Mouse (Mus musculus) lung, postnatal 10 days (tissue): ENCODE results near the gene Ptprq.

Source experiments
- DNase-seq: peaks from one replicate; pipeline ENCODE4 v3.0.0; 2021

The Ptprq gene

DNA sequence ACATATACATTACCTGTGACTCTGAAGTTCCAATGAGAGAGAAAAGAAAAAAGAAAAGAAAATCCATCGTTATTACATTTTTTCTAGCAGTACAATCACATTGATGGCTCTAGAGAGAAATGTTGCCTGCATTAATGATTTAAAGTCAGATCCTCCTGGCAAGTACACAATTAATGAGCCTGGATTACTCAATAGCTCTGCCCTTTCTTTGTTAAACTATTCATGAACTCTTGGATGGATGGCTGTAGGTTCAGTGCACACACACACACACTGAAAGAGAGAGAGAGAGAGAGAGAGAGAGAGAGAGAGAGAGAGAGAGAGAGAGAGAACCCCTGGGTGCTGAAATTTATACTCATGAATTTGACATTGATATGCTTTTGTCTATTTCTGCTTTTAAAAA is at the start of gene Ptprq:
TSS of gene Ptprq (minus strand) at position 246 of the 400 bp plus-strand sequence.
- no peak for DNase-seq

DNA sequence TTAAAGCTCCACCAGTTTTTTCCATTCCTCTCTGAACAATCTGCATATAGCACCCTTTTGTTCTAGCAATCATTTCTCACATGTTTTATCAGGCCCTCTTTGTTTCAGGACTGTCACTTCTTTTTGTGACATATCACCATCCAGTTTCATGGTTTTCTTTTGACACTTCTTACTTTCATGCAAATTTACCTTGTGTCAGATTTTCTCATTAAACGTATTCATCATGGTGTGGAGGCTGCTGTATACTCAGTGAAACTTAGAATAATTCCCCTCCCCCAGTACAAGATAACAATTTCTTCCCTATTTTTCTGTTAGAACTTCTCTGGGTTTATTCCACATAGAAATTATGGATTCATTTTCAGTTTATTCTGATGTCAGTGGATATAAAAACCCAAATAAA is 39.8 kb upstream of the Ptprq start:
- no peak for DNase-seq

DNA sequence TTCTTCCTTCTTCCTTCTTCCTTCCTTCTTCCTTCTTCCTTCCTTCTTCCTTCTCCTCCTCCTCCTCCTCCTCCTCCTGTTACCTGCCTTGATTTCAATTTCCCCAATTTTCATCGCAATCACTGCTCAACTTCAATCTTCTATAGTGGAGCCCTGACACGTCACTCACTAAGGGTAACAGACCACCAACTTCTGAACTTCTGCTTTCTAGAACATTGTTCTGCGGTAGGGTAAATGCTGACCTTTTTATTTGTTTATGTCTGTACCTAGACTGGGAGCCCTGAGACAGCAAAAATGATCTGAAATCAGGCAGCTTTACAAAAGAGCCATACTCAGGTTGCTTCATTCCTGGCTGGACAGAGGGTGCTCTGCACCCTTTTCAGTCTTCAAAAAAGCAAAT is 33.6 kb upstream of the Ptprq start:
- DNase-seq = no peak

DNA sequence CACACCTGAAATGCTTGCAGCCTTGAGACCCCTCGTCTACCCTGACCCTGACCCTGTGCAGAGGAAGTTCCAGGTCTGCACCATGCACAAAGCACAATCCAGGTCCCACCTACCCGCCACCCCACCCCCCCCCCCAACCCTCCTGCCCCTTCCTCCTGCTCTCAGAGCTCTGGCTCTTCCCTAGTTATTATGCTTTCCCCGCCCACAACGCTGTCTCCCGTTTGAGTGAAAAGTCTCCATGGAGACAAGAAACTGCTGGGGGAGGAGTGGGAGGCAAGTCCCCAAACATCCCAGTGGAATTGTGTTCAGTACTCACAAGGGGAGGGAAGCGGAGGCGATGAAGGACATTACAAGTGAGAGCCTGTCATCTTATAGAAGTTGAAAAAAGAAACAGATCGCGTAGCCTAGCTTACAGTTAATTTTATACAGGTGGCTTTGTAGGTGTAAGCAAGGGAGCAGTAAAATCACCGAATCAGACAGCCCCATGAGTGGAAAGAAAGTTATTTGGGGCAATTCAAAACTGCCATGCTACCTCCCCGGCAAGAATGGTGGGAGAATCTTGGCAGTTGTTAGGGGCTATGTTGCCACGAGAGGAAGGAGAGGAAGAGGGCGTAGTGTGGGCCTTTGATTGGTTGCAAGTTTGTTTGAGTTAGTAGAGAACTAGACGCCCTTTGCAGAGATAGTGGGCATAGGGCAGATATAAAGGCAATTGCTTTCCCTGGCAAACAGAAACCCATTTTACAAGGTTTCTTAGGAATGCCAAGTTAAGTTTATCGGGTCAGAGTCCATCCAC is 32.7 kb upstream of the Ptprq start:
- peak; percentile 6 for DNase-seq

DNA sequence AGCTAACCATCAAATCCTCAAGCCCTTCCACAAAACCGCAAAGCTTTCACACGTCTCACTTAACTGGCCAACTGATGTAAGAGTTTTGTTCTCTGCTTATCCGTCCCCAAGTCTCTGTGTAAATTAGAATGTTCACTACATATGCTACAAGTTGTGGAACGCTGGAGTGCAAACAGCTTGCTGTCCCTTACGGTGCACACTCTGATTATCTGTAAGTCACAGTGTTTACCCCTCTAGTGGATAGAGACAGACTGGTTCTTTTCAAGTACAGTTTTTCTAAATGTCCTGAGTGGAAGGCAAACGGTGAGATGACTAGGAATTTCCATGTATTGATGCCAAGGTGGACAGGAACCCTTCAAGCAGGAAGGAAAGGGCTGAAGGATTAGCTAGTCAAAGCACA is 32.1 kb upstream of the Ptprq start:
- DNase-seq = no peak

DNA sequence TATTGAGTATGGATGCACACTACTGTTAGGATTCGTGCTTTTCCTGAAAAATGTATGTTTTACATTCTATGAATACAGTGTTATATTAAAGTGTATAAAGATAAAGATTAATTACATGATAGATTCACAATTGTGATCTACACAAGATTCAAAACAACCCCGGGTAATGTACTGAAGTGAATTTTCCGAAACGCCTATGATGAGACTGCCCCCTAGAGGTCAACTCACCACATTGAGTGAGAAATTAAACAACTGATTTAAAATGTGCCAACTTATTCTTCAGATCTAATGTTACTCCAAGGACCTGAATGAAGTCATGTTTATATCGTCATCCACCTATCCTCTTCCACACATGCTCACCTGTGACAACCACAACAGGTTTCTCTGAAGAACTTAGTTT is 27.7 kb upstream of the Ptprq start:
- DNase-seq = peak; percentile 55

DNA sequence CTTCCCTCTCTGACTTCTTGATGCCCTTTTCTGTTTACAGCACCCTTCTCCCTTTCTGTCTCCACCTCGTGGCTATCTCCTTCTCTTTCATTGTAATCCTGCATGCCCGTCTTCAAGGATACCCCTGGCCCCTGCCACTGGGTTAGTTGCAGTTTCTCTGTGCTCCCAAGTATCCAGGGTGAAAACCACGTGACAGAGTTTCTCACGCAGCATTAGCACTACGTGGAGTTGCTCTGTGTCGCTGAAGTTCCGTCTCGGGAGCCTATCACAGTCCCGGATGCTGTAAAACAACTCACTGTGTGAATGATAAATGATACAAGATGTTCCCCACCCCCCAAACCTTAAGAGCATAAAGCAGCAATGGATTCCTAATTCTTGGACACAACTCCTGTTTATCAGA is 26.9 kb upstream of the Ptprq start:
- no peak for DNase-seq

DNA sequence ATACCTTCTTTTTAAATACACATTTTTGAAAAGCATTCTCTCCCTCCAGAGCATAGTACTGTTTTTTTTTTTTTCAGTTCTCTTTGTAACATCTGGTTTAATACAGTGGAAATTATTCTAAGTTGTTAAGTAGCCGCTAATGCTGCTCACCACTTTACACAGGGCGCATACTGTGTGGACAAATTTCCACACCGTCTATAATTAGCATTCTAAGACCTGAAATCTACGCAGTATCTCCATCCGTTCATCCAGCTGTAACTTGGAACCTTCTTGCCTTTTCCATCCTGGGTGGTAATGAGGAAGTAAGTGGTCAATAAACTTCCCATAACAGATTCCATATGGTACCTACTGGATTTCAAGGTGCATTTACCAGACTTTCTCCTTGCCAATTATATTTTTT is 20.0 kb upstream of the Ptprq start:
- no peak for DNase-seq

DNA sequence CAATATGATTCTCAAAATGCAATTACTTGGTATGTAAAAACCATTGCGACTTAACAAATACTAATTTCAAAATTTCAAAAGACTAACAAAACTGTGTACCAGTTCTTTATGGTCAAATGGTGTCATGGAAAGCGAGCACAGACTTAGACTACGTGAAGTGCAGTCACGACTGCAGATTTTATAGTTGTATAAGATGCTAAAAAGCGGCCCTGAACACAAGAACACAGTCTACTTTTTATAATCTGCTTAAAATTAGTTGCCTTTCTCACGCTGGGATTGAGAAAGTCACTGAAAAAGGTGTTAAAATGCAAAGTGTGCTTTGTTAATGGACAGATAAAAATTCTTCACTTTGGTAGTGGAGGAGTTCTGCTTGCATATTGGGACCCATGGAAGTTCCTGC is 17.9 kb upstream of the Ptprq start:
- no peak for DNase-seq

DNA sequence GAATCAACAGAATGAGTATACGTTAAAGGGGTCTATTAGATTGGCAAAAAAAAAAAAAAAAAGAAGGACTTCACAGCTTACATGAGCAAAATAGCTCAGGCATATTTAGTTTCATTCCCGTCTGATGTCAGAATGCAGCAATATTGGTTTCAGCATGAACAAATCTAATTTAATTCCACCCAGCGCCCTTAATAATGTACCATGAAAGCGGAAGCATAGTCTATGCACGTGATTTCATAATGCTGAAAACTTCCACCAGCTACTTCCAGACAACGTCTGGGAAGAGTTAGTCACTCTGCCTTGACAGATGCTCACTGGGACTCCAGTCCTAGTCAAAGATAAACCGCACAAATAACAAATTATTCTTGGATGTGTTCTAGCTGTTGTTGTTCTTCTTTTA is 15.6 kb upstream of the Ptprq start:
- no peak for DNase-seq

DNA sequence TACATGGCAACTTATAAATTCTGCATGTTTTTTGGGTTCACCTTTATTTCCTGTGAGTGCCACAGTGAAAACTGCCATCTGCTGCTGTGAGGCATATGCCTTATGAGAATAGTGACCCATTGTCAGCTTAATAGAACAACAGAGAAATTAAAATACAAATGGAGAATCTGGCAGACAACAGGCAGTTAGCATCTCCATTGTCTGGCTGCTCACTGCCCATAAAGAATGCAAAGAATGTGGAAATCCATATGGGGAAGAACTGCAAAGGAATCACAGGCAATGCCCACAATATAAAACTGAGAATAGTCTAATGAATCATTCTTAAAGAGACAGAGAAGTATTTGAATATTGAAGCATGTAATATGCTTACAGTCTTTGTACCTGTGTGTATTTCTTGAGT is 14.5 kb upstream of the Ptprq start:
- no peak for DNase-seq

DNA sequence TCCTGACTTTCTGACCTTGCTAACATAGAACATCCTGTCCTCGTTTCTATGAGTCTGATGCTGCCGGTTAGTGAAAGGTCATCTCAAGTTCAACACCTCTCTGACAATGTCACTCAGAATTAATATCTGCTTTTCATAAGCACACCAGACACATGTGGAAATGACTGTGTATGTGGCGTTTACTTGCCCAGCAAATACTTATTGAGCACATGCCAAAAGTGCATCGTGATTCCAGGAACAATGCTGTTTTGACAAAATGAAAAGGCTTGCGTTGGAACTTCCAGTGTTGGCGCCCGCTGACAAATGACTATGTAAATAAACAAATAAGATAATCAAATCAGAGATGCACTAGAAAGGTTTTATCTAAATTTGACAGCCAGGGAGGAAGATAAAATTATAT is 5.8 kb upstream of the Ptprq start:
- peak; percentile 38 for DNase-seq

DNA sequence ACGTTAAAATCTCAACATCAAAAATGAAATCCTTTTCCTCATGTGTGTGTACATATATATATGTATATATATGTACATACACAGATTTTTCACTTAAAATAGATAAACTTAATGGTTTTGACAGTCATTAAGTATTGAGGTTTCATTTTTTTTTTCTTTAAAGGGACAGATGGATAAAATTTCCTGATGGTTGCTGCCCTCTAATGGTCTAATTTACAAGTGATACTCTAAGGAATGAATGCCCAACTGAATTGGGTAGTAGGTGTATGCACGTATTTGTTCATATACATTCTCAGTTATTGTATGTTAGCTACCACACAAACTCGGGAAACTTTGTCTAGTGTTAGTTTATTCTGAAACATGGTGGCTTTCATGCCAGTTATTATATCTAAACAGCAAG is 15.4 kb downstream of the Ptprq start:
- DNase-seq = no peak

DNA sequence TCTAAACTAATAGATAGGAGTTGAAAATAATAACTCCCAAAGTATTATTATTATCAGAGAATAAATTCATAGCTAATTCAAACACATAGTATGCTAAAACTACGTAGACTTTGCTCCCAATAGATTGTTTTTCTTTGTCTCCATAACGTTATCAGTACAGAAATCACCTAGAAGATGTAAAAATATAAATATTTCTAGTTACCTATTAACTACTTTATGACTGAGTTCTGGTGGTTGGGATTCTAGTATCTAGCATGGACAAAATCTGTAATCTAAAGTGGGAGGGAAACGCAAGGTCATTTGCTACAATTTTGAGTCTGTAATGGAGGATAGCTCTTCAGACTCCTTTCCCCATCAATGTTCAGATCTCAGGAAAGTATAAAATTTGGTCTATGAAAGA is 18.9 kb downstream of the Ptprq start:
- DNase-seq = no peak

DNA sequence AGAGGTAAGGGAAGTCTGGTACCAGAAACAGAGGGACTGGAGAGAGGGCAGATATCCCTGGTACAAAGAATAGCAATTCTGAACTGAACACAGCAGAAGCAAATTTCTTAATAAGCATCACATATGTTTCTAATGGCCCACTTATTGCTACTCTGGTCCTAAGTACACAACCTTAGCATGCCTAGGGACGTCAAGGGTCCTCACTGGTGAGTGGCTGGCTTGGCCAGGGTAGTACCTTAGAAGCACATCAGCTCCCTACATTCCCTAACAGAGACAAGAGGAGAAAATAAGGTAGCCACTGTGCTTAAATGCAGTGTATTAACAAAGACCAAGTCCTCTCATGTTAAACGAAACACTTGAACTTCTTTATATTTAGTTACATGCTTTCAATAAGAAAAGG is 21.1 kb downstream of the Ptprq start:
- DNase-seq = no peak

DNA sequence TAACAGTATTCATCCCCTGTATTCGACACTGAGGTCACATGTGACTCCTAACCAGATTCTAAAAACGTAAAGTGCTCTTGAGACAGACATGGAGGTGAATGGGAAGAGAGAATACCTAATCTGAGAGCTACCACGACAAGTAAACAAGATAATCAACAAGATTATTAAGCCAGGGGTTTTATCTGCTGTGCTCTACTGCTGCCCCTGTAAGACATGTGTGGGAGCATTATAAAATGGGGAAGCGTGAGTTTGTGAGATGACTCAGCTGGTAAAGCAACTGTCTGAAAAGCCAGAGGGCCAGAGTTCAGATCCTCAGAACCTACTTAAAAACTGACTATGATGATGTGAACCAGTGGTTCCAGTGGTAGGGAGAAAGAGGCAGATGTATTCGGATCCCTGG is 22.7 kb downstream of the Ptprq start:
- no peak for DNase-seq

DNA sequence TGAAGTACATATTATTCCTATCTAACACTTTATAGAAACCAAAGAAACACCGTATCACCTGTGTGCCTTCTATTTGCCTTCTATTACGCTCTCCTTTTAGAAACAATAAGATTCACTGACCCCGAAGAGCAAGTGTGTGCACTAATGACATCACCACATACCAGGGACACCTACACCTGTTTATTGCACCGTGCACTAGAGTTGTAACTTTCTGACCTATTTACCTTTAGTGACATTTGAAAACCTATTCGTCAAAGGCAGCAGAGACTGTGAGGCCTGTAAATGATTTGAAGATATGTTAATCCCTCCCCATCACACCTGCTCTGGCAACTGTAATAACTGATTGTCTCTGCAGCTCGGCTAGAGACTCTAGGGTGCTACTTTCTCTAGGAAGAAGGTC is 32.5 kb downstream of the Ptprq start:
- DNase-seq = no peak

DNA sequence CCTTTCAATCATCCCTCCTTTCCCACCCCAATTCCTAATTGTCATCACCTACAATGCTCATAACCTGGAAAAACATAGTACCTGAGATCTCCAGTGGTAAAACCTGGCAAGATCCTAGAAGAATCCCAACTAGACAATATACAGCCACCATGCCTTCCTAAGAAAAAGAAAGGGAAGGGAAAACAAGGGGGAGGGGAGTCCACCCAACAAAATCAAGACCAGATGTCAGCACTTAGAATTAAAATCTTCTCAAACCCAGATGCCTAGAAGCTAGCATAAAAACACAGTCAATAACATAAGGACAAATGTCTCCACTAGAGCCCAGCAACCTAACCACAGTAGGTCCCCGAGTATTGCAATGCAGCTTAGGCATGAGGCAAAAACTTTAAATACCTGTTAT is 43.9 kb downstream of the Ptprq start:
- no peak for DNase-seq

DNA sequence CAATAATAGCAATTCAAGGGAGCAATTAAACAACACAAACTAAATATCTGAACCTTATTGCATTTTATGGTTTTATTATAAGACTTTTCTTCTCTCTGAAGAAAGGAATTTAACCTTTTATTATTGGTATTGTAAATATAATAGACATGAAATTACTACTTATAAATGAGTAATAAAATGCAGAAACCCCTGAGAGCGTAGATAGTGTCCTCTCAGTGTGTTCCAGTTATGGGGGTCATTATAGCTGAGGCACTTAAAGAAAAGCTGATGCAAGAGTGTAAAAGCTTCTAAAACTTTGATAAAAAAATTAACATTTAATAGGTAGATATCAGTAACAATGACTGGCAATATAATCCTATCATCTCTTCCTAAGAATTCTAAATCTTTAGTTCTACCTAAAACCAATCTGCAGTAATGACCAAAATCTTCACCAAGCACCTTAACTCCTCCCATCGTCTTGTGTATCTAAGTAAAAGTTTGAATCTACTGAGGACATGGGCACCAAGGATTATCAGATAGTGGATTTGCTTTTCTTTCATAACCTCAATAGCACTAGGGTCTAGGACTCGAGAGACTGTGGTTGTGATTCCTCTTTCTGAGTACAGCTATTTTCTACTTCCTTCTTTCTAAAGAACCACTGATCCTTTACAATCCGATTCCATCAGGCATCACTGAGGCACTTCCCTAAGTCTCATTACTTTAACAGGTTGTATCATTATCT is 51.3 kb downstream of the Ptprq start:
- no peak for DNase-seq

DNA sequence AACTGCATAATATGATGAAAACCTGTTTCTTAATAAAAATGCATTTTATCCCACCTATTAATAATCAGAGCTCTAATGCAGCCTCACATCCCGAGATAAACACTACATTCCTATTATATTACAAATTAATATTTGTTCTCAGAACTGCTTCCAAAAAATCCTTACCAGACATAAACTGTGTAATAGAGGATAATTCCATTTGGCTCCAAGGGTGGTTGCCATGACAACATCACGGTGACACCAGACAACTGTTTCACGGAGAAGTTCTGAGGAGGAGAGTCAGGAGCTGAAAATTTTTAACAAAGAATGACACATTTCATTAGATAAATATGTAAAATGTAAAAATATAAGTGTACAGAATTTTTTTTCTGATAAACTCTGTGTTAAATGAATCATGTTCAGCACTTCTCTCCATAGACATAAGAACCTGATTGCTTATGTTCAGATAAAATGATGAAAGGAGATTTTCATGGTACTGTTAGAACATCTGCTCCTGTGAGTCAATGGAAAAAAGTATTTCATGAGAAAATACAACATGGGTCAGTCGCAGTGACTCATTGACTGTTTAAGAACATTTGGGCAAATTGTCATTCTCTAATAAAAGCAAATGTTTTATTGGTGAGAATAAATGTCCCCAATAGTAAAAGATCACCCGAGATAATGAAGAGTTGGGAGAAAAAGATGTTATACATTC is 57.3 kb downstream of the Ptprq start:
- DNase-seq = peak; percentile 86

DNA sequence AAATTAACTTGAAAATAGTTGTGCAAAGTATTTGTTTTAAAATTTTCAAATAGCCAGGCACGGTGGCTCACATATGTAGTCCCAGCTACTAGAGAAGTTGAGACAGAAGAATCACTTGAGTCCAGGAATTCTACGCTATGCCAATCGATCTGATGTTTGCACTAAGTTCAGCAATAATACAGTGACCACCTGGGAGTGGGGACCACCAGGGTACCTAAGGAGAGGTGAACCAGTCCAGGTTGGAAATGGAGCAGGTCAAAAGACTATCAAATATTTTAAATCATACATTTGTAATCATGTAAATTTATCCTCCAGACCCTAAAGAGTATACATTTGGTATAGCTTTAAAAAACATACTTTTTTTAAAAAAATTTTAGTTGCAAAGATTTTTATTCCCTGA is 57.9 kb downstream of the Ptprq start:
- DNase-seq = no peak

DNA sequence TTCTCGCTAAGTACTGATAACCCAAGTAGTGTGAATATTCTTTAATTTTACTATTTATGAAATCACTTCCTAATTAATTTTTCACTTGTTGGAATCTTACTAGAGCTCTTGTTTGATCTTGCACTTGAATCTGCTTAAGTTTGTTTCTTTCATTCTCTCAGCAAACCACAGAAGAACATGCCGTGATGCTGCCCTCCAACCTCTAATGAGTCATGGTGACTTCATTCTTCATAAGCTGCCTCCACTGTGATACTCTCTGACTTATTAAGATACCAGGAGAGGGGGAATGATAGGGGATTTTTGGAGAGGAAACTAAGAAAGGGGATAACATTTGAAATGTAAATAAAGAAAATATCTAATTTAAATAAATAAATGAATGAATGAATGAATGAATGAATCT is 60.7 kb downstream of the Ptprq start:
- no peak for DNase-seq

DNA sequence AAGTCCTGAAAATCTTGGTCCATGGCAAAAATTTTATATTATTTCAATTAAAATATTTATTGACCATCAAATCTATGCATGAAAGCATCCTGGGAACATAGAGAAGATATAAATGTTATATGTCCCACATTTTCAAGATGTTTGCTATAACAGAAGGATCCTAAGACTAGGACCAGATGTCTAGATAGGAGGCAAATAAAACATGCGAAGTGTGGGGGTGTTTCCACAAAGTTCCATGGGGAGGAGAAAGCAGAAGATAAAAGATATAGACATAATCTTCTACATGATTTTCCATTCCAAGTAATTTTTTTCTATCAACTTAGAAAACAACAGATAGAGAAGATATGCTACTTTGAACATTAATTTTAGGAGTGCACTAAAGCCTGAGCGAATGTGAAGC is 70.2 kb downstream of the Ptprq start:
- no peak for DNase-seq

DNA sequence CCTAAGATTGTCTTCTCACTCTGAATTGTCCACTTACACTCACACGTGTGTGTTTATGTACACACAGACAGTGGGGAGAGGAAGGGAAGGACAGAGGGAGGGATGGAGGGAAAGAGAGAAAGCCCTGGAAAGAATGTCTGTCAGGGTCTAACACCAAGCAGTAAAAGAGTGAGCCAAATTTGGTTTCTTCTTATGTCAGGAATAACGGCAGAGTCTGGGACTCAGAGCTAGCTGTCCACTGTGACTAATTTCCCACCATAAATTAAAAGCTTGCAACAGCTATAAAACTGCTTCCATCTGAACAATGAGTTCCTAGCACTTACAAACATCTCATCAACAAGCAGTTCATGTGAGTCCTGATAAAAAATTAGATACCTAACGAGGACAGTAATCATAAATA is 91.7 kb downstream of the Ptprq start:
- DNase-seq = no peak
